Mouse (Mus musculus) right cerebral cortex, adult 18-20 months (tissue): ENCODE data around the gene Trak1.

Source experiments
- DNase-seq: peaks from one replicate; pipeline ENCODE4 v3.0.0; 2022; ENCODE audit warnings: mixed read lengths

Trak1 gene

DNA sequence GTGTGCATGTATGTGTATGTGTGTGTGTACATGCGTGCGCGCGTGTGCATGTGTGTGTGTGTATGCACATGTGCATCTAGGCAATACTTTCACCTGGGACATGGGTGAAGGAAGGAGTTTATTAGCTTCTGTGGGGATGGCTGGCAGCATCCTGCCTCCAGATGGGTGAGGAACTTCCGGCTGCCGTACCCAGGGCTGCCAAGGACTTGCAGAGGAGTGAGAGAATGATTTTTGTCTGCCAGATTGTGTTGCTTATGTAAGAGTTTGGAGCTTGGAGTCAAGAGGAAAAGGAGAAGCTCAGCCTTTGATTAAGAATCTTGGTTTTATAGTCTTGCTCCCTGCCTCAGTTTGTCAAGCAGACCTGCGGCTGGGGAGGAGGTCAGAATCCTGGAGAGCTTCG, 208.0 kb downstream of the Trak1 start:
- DNase-seq, result peak; percentile 86

DNA sequence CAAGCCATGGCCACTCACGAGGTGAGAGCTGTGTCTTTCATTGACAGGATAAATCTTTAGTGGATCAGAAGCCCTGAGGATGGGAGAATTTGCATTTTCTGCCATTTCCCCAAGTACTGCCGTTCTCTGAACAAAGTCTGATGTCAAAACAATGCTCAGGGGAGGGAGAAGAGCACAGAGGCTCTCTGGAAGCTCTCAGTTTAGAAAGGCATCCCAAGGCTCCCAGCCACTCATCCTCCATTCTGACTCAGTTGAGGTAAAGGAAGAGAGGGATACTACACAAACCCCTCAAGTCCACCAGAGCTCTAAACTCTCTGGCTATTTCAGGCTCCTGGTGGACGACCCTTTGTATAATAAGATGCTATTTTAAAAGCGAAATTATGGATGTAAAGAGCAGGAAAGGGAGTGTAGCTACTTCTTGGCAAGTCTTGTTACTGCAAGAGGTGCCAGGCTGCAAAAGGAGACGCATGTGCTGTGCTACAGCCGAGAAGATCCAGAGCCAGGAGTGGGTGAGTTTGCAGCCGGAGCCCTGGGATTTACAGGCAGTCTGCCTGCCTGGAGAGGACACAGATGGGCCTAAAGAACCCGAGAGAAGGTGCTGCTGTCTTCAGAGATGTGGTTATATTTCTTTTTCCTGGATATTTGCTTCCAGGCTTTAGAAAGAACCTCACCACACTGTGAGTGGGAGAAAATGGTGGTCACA, 209.3 kb downstream of the Trak1 start:
- DNase-seq, result peak; percentile 89

DNA sequence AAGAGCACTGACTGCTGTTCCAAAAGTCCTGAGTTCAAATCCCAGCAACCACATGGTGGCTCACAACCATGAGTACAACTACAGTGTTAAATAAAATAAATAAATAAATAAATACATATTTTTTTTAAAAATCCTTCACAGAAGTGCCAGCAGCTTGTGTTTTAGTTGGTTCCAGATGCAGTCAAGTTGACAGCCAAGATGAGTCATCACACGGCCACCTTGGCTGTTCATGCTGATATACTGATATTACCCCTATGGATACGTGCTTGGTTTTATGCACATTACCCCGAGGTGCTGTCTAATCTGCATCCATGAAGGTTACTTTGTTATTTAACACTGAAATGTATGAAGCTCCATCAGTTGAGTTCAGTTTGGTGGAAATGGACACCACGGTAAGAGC, 214.6 kb downstream of the Trak1 start:
- DNase-seq, result no peak

DNA sequence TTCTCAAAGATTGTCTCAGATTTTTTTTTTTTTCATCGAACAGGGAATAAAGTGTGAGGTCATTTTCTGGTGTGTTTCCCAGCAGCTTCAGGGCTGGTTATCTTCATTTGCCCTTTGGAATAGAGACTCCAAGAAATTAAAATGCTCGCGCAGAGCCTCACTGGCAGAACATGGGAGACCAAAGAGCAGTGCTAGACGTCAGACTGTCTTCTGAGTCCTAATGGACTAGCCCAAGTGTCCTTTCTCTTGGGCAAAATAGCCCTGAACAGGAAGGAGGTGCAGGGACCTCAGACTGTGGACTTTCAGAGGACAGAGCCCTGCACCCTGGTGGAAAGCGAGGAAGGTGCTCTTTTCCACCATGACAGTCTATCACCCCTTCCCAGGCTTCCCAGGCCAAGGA, 217.2 kb downstream of the Trak1 start:
- DNase-seq, result no peak

DNA sequence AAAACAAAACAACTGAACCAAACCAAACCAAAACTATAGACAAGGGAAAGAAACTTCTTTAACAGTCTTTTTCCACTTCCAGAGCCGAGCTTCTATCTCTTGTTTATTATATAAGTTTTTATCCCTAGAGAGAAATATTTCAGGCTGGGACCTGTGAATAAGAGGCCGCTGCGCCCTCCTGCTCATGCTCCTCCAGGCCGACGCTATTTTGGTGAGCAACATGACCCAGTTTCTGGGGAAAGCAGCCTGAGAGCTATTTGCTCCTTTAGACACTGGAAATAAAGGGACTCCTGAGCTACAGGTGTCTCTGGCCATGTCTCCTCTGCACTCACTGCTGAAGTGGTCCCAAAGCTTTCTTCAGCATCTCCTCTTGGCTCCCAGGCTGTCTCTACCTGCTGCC, 222.7 kb downstream of the Trak1 start:
- peak; percentile 11 for DNase-seq
